Mouse (Mus musculus) olfactory bulb, adult 2 months (tissue): ENCODE results near the gene Galp.

Experiments
- CTCF ChIP-seq: fragments of 200-500 bp; IDR thresholded peaks from 2 replicates; pipeline ENCODE4 v1.5.1; 2012; ENCODE audit warnings: low read depth, mild to moderate bottlenecking, low read length, moderate library complexity; ENCODE audit not compliant: insufficient read depth
- POLR2A ChIP-seq: fragments of 200-500 bp; IDR thresholded peaks from 2 replicates; pipeline ENCODE4 v1.6.1; 2012; ENCODE audit warnings: mild to moderate bottlenecking, low read depth, low read length, moderate library complexity; ENCODE audit not compliant: insufficient read depth

DNA sequence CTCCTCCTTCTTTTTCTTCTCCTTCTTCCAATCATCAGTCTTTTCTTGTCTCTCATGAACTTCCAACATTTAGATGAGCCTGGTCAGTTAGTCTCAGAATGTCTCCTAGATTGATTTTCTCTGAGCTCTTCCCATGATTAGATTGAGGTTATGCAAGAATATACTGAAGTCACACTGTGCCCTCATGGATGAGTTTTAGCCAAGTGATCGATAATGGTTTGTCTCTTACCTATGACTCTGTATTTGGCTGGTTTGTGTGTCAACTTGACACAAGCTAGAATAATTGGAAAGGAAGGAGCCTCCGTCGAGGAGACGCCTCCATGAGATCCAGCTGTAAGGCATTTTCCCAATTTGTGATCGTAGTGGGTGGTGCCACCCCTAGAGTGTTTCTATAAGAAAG, 57.6 kb downstream of the Galp start:
- TF ChIP-seq POLR2A, result no peak
- no peak for TF ChIP-seq CTCF
